Mouse (Mus musculus) lung, adult 2 months (tissue): ENCODE results near the gene Arl5c.

Source experiments
- CTCF ChIP-seq: fragments of 200-500 bp; IDR thresholded peaks from 2 replicates; pipeline ENCODE4 v1.5.1; 2011; ENCODE audit warnings: mild to moderate bottlenecking, low read length, control low read depth; ENCODE audit not compliant: insufficient read depth
- POLR2A ChIP-seq: fragments of 200-500 bp; IDR thresholded peaks from 2 replicates; pipeline ENCODE4 v1.6.1; 2011; ENCODE audit warnings: low read depth, mild to moderate bottlenecking, control low read depth, low read length, borderline replicate concordance; ENCODE audit errors: extremely low read depth

- no peak for TF ChIP-seq POLR2A
- no peak for TF ChIP-seq CTCF
Measured at GRCm38 (mm10) chr11:98000378-98001140, 4.6 kb upstream of the Arl5c start.
